Mouse (Mus musculus) T-helper 1 cell (primary cell): ENCODE measurements around the gene Ptgs1.

Experiments
- in situ Hi-C: fragments of 300-600 bp; cut with MboI, MseI; formaldehyde crosslinking; loops from one replicate; pipeline ENCODE4 v1.15.1; 2025; ENCODE audit warnings: high pct_unique_total_duplicates

Ptgs1 gene

DNA sequence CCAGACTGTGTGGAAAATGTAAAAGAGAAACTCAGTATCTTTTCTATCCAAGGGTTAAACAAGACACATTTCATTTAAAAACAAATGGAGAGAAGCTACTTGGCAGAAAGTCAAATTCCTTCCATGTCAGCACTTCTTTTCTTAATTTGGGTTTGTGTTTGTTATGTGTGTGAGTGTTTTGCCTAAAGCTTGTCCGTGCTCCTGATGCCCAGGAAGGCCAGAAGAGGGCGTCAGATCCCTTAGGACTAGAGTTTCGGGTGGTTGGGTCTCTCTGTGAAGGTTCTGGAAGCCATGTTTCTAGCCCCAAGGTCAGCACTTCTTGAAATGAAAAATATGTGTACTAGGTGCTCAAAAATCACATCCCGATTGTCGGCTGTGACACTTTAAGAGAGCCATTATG, 15.8 kb upstream of the Ptgs1 start:
- in situ Hi-C loops, result loop anchor here (5.0 kb wide), 2 partner anchors 112 to 207 kb away; no protein-coding TSS in a partner anchor

DNA sequence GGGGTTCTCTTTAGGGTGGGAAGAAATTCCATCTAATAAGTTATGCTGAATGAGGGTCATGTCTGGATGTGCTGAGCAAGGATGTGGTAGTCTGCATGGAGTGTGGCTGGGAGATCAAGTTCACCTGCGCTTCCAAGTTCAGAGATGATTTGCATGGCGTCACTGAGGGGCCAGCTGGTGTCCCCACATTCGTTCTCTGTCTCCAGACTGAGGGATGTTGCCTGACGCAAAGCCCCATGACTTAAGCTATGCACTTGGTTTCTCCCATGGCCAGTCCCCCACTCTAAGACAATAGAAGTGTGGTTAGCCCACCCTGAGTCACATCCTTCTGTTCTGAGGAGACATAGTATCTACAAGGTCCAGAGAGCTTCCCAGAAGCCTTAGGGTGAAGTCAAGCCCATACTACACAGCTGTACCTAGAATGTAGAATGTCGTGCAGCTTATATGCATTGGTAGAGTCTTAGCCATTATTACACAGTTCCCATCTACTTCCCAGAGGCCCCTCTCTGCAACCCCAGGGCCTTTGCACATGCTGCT, 15.0 kb upstream of the Ptgs1 start:
- in situ Hi-C loops, result no loop called here

DNA sequence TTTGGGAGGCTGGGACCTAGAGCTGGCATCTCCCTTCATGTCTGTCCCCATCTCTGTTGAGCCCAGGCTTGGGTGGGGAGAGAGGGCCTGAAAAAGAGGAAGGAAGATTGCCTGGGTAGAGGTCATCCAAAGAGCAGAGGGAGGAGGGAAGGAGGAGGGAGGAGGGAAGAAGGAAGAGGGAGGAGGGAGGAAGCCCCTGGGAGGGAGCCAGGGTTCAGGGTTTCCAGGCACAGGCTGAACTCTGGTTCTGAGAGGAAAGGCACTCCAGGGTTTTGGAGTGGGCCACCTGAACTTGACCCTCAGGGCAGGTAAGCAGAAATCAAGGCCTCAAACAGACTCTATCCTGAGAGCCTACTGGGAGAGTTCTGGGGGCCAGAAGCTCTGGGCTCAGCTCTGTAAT, 13.7 kb upstream of the Ptgs1 start:
- in situ Hi-C loops, result no loop called here

DNA sequence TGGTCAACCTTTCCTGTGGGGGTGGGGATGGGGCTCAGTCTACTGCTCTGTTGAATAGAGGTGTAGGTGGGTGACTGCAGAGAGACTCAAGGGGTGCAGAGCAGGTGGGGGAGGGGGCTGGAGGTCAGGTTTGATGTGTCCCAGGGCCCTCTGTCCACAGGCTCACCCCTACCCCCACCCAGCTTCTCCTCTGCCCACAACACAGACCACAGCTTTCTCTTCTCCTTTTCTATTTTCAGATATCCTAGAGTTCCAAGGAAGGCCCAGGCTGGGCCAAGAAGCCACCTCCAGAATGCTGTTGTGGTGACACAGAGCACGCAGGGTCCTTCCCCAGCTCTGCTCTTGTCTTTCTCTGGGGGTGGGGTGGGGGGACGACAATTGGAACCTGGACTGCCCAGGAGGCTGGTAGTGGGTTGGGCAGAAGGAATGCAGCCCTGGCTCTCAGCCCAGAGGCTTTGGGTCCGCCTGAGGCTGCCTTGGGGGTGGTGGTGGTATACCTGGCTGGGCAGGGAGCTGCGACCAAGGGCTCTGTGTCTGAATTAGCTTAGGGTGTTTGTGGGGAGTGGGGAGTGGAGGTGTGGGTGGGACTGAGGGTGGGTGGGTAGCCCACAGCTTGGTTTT, 13.2 kb upstream of the Ptgs1 start:
- in situ Hi-C loops, result no loop called here

DNA sequence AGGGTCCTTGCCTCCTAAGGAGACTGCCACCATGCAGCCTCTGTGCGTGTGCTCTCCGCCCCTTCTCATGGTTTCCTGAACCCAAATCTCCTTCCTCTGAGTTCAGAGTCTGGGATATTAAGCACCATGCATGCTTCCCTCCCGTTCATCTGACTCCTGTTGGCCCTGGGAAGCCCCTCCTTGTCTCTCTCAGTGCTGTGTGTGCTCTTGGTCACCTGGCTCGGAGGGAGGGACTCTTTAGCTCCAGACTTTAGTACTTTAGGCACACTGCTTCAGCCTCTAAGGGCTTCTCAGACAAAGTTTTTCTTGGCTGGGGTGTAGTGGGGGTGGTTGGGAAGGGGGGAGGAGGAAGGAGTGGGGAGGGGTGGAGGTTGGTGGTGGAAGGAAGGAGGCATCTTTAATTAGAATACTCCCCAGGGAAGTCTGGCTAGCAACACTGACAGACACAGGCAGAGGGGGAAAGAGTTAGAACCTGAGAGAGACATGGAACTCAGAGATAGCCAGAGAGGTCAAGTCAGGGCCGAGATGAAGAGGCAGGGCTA, 12.5 kb upstream of the Ptgs1 start:
- in situ Hi-C loops, result no loop called here

DNA sequence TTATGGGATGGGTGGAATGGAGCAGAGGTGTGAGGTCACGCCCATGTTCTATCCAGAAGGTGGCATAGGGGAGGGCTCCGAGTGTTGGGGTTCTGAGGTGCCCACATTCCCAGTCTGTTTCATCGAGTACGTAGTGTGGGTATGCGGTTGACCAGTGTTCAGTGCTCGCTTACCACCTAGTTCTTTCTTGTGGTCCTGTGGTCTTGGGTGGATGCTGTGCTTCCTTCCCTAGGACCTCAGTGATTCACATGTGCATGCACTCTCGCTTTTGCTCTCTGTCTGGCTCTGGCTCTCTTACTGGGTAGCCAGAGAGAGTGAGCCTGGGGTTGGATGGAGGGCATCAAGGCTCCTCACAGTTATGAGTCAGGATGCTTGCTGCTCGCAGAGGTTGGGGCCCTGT, 10.1 kb upstream of the Ptgs1 start:
- in situ Hi-C loops, result no loop called here

DNA sequence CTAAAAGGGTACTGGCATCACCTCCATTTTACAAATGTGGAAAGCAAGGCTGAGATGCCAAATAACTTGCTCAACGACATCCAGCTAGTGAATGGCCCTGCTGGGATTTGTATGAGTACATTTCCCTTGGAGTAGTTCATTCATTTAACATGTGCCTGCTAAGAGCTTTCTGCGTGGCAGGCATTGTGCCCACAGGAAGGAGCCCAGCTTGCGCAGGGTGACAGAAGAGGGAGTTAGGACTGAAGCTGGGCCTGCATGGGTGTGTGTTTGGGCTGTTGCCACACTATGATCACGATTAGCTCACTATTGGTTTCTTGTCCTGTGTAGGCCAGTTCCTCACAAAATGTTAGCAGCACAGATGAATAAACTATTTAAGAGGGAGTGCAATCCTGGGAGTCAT, 9.3 kb upstream of the Ptgs1 start:
- in situ Hi-C loops, result no loop called here

DNA sequence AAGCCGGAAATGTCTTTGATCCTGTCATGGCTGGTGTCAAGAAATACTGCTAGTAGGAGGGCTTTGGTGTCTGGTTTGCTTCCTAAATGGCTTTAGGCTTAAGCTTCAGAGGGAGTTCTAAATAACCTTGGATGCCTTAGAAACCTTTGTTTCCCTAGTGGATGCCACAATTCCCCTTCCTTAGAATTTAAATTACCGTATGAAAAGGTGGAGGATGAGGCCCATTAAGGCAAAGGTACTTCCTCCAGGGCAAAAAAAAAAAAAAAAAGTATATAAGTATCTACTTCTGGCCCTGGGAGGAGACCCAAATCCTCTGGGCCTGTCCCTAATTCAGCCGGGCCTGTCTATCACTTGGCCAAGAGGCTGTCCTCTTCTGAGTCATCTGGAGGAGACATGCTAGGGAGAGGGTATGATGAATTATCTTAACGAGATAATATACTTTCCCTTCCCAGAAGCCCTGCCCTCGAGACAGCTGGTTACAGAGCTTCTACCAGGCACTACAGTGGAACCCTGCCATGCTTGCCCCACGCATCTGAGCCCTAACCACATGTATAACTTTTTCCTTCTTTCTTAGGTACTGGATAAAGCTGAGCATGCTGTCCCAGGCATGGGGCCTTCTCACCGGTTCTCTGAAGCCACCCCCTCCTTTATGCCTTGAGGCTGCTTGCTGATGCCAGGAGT, 7.9 kb upstream of the Ptgs1 start:
- in situ Hi-C loops, result no loop called here

DNA sequence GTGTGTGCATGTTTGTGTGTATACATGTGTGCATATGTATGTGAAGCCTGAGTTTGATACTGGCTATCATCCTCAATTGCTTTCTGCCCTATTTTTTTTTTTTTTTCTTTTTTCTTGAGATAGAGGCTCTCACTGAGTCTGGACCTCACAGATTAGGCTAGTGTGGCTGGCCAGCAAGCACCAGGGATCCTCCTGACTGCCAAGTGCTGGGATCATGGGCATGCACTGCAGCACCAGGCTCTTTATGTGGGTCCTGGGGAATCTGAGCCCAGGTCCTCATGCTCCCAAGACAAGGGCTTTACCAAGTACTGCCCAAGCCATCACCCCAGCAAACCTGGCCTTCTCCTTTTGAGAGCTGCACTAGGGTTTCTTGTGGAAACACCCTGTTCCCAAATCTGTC, 6.8 kb upstream of the Ptgs1 start:
- in situ Hi-C loops, result no loop called here

DNA sequence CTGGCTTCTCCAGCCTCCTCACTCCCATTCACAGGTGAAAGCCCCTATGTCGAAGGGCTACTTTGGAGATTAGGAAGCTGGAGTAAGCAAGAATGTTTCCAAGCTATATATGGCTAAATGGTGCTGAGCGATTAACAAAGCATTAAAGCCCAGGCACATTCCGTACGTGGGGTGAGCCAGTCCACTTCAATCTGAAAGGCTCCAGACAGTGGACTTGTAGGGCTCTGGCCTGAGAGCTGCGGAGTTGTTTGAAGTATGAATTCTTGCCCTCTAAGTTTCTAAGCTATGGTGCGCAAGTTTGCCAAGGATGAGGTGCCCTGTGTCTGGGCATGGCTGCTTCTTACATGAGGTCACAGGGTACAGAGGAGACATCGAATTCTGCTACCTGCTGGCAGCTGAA, 6.1 kb upstream of the Ptgs1 start:
- in situ Hi-C loops, result no loop called here

DNA sequence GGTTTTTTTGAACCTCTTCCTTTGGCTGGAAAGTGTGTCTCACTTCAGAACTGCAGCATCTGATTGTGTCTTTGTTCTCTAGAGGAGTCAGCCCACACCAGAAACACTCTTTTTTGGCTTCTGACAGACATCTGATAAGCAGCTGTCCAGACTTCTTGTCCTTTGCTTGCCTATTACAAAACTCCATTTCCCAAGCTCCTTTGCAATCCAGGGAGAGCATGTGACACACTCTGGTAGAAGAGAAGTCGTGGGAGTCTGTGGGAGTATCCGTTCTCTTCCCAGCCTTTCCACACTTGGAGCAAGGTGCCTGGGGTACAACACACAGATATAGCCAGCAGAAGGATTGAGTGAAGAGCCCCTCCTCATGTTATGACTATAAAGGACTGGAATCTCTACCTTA, 5.6 kb upstream of the Ptgs1 start:
- in situ Hi-C loops, result no loop called here

DNA sequence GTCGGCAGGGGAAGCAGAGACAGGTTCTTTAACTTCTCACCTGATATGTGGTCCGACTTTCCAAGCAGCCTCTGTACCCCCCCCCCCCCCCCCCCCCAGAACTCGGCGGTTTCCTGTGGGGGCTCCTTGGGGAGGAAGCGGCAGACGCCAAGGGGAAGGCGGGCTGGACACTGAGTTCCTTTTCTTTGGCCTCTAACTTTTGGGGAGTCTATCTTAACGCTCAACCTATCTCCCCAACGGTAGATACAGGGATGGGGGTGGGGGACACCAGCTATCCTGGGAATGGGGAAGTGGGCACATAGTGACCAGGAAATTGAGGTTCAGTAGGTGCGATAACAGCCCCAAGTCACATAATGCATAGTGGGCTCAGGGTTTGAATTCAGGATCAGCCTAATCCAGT, 741 bp downstream of the Ptgs1 start:
- in situ Hi-C loops, result no loop called here

DNA sequence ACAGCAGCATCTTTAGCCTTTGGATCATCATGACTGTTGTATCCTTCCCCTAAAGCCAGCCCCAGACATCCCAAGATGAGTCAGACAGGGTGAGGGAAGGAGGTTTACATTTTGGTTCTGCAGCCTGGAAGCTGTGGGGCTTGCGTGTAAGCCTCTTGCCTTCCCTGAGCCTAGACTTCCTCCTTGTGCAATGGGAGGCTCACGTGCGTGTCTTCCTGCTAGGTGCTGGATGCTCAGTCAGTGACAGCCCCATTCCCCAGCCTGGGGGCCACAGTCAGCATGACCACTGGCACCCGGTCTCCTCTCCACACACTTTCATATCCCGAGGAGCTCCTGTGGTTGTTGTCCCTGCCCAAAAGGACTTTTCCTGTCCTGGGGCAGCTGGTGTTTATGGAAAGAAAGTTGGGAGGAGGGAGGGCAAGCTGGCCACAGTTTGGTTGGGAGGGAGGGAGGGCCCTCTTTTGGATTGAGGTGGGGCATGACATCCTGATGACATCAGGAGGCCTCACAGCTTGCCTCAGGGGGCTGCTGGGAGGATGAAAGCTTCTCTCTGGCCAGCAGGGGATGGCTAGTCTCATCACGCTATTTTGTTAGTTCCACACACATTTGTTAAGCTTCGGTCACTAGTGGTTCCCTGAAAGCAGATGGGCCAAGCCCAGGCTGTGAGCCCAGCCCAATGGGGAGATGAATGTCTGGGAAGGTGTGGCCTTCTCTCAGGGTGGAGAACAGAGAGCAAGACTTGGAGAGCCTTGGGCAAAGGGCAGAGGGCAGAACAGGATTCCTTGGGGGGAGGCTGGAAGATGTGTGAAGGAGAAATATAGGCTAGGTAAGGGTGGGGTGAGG, 4.5 kb downstream of the Ptgs1 start:
- in situ Hi-C loops, result no loop called here

DNA sequence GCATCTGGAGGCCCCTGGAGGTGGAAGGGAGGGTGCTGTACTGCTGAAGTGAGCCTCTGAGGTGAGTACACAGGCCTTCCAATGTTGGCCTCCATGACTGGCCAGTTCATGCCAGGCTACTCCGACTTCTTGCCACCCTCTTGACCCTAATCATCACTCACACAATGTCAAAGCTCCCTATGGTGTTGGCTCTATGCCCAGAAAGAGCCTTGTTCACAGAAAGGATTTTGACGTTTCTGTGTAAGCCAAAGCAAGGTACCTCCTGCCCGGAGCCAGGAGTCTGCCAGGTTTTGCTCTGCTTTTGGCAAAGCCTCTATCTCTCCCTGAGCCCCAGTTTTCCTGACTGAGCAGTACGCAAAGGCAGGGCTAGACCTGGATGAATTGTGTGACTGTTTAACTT, 5.7 kb downstream of the Ptgs1 start:
- in situ Hi-C loops, result no loop called here

DNA sequence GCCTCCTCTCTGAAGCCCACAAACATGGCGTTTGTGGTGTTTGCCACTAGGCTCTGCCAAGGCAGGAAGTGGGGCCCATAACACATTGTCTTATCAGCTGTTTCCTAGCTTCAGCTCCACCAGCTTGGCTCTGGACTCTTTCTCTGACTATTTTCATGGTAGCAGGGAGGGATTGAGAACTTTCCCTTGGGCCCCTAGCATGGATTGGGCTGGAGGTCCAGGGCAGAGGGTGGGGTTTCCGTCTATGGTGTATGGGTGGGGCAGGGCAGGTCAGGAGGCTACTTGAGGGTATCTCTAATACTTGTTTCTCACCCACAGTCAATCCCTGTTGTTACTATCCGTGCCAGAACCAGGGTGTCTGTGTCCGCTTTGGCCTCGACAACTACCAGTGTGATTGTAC, 6.7 kb downstream of the Ptgs1 start:
- in situ Hi-C loops, result no loop called here

DNA sequence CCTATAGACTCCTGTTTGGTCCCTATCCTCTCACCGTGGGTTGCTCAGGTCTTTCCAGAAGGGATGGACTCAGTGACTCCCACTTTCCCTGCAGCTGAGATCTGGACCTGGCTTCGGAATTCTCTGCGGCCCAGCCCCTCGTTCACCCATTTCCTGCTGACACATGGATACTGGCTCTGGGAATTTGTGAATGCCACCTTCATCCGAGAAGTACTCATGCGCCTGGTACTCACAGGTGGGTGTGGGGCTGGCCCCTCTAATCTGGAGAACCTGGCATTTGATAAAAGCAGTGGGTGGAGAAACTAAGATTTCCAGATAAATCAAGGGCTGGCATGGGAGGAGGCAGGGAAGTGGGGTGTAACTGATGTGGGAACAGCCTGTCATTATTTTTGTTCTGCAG, 7.3 kb downstream of the Ptgs1 start:
- in situ Hi-C loops, result no loop called here

DNA sequence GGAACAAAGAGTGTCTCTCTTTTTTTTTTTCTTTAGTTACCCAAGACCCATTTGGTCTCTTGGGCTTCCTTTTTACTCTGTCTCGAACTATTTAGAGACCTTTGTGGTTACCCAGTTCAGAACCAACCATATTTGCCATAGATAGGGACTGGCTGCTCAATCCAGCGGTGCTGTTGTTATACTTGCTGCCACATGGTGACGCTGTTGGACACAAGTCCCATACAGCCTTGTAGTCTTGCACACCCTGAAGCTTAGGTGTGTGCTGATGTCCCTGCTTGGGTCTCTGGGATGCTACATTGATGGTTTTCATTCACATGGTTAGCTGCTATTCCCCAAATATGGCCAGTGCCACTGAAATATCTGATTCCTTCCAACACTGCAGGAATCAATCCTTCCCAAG, 8.2 kb downstream of the Ptgs1 start:
- in situ Hi-C loops, result no loop called here

DNA sequence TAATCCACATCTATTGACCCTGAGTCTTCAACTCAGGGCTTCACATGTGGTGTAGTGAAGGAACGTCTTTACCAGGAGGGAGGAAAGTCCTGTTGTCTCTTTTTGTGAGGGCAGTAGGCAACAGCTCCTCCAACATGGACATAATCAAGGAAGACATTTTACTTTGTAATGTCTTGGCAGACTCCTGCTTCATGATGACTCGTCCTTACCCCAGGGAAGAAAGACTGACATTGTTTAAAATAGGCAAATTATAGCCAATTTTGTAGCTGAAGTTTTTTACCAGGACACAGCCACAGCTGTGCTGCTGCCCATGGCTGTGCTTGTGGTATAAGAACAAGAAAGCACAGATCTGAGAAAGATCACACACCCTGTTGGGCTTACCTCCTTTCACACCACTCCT, 8.7 kb downstream of the Ptgs1 start:
- in situ Hi-C loops, result no loop called here

DNA sequence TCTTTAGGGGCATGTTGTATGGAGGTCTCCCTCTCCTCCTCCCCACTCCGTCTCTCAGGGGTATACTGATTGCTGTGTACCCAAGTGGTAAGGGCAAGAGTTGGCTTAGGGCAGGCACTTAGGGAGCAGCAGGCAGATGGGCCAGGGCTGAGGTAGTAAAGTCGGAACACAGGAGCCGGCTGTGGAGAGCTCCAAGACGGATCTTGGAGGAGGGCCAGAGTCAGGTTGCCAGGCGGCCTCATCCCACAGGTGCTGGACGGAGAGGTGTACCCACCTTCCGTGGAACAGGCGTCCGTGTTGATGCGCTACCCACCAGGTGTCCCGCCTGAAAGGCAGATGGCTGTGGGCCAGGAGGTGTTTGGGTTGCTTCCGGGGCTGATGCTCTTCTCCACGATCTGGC, 12.3 kb downstream of the Ptgs1 start:
- in situ Hi-C loops, result no loop called here

DNA sequence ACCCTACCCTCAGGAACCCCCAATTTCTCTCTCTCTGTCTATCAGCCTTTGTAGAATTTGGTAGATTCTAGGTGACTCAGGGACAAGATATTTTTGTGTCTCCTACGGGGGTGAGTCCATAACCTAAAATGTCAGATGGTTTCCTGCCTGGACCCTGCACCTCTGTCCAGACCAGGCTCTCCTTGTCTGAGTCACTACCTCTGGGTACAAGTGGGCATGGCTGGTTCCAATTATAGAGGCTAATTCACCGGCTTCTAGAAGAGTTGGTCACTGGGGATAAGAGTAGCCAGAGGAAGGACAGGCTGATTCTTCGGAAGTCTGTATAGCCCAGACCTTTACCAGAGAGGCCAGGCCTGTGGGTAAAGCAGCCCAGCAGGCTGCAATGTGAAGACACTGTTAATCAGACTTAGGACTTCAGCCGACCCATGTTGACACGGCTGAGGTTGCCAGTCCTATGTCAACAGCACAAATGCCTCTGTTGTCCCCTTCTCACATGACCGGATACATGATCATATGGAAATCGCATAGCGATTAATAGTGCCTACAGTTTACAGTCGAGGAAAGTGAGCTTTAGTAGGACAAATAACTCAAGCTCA, 13.2 kb downstream of the Ptgs1 start:
- in situ Hi-C loops, result no loop called here

DNA sequence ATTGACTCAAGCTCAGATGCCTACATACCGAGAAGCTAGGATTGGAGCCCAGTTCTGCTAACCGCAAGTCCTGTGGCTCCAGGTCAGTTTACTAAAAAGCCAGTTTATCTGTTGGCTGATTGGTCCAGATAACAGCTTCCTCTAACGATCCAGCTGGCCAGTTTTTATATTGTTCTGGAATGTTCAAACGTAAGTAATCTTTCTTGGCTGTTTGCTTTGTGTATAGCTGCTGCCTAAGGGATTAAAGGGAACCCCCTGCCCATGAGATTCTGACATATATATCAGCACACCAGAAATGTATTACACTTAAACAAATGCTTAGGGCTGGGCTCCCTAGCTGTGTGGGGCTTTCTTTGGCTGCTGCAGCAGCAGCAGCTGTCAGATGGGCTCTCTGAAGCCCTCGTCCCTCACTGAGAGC, 13.7 kb downstream of the Ptgs1 start:
- in situ Hi-C loops, result no loop called here

DNA sequence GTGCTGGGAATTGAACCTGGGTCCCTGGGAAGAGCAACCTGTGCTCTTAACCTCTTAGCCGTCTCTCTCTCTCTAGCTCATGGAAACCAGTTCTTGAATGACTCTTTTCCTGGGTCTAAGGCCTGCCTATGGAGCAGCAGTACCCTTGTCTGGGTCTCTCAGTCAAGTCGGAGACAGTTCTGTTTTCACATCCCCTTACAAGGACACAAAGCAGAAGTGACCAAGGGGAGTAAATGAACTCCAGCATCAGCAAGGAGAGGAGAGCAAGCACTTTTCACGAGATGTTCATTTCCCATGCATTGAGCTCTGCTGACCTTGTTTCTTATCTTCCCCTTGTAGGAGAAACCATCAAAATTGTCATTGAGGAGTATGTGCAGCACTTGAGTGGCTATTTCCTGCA, 14.5 kb downstream of the Ptgs1 start:
- in situ Hi-C loops, result no loop called here
